Mouse (Mus musculus) liver, postnatal 0 days (tissue): Measurements from ENCODE around the gene Phf19.

ENCODE experiments used
- CTCF ChIP-seq: sonication (generic); IDR thresholded peaks from 2 replicates; pipeline ENCODE4 v1.5.1; 2016; ENCODE audit warnings: antibody characterized with exemption, low read depth
- EP300 ChIP-seq: IDR thresholded peaks from 2 replicates; pipeline ENCODE4 v1.6.1; 2016; ENCODE audit warnings: antibody characterized with exemption, low read depth, mild to moderate bottlenecking

- TF ChIP-seq CTCF, result no peak
- no peak for TF ChIP-seq EP300
Measured at GRCm38 (mm10) chr2:34904849-34905542, 8.8 kb downstream of the Phf19 start.
